Mouse (Mus musculus) lung, postnatal 0 days (tissue): ENCODE data around the gene Rpl36-ps4. TPM values are rescaled to one million over a fixed set of nuclear protein-coding genes. Genes with fewer than 3 reads are reported as not detected.
"Not testable (repeated sequence)": the region's sequence is repeated elsewhere in the genome, so short reads cannot be mapped to it uniquely, and the experiment has no call there.

ENCODE experiments used
- ATAC-seq: fragments of 200-750 bp; cut with Nextera tagmentation; 2 replicates; pipeline ENCODE4 v1.8.0; 2017; ENCODE audit warnings: moderate library complexity
- DNase-seq: peaks from one replicate; pipeline ENCODE4 v3.0.0-alpha.2; 2016; ENCODE audit warnings: low spot score
- H3K27ac ChIP-seq: fragments of 300-500 bp; sonication (generic); 2 replicates; pipeline ENCODE4 v1.5.1; 2014; ENCODE audit warnings: antibody characterized with exemption, mild to moderate bottlenecking, low read length, mixed read lengths
- H3K27me3 ChIP-seq: fragments of 300-500 bp; sonication (generic); replicated peaks from 2 replicates; pipeline ENCODE4 v1.6.1; 2014; ENCODE audit warnings: low read length, mixed read lengths; ENCODE audit not compliant: insufficient read depth
- H3K36me3 ChIP-seq: fragments of 300-500 bp; sonication (generic); 2 replicates; pipeline ENCODE4 v1.6.1; 2014; ENCODE audit warnings: low read length, mixed read lengths; ENCODE audit not compliant: insufficient read depth
- H3K4me1 ChIP-seq: fragments of 300-500 bp; sonication (generic); 2 replicates; pipeline ENCODE4 v1.6.1; 2014; ENCODE audit warnings: antibody characterized with exemption, low read depth, low read length, mixed read lengths; ENCODE audit not compliant: insufficient read depth
- H3K4me2 ChIP-seq: fragments of 300-500 bp; sonication (generic); replicated peaks from 2 replicates; pipeline ENCODE4 v1.6.1; 2014; ENCODE audit warnings: low read depth, mild to moderate bottlenecking, low read length, moderate library complexity, mixed read lengths
- H3K4me3 ChIP-seq: fragments of 300-500 bp; sonication (generic); 2 replicates; pipeline ENCODE4 v1.5.1; 2014; ENCODE audit warnings: low read depth, low read length
- H3K9ac ChIP-seq: fragments of 300-500 bp; sonication (generic); replicated peaks from 2 replicates; pipeline ENCODE4 v1.6.1; 2014; ENCODE audit warnings: low read depth, mild to moderate bottlenecking
- H3K9me3 ChIP-seq: fragments of 300-500 bp; sonication (generic); 2 replicates; pipeline ENCODE4 v1.6.1; 2016; ENCODE audit warnings: low read length, mixed read lengths
- CTCF ChIP-seq: IDR thresholded peaks from 2 replicates; pipeline ENCODE4 v1.5.1; 2016; ENCODE audit warnings: antibody characterized with exemption, mild to moderate bottlenecking
- EP300 ChIP-seq: IDR thresholded peaks from 2 replicates; pipeline ENCODE4 v1.6.1; 2016; ENCODE audit warnings: antibody characterized with exemption, mild to moderate bottlenecking, control low read depth
- WGBS: fragments of 180-500 bp; shearing (Covaris S2); extraction: QIAGEN DNeasy Blood & Tissue Kit; methylation state at CpG from one replicate; pipeline ENCODE4 v1.1.7; 2014; 5-methylcytosine and 5-hydroxymethylcytosine counted together
- polyA plus RNA-seq: library from polyadenylated mRNA; unstranded; fragments of >200 nt; fragmentation: Nextera tagmentation; extraction: Ambion mirVana; gene quantifications from 2 replicates; pipeline ENCODE4 v1.2.1, GENCODE M21; 2015

The Rpl36-ps4 gene
- polyA plus RNA-seq, 1 experiment from 2014 or later = not detected

DNA sequence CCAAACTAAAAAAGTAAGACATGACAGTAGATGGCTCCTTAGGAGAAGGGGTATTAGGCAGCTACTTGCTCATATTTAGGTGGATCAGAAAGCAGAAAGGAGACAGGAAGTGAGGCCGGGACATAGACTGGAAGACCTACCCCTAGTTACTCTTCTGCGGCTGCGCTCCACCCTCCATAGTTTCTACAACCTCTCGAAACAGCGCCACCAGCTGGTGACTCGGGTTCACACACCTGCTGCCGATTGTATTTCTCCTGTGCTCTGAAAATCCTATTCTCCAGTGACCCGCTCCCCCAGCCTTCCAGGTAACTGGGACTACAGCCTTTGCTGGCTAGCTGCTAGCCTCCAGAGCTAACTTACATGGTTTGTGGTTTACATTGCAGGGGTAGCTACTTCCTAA, 37.5 kb downstream of the Rpl36-ps4 start:
- ATAC-seq (no peak), DNase-seq (no peak)
- H3K27me3 ChIP-seq = no peaks in the 10 kb centered on the region
- H3K9me3 ChIP-seq = no peaks in the 10 kb centered on the region
- H3K9ac ChIP-seq = no peak overlapping the region
- H3K36me3 ChIP-seq = no peaks in the 10 kb centered on the region
- H3K27ac ChIP-seq = no peak overlapping the region
- H3K4me2 ChIP-seq = no peak overlapping the region
- TF ChIP-seq EP300 (no peak), CTCF (peak; percentile 29)
- H3K4me3 ChIP-seq = no peak overlapping the region
- 55% methylated on average over 8 of the region's 8 CpGs for WGBS
- H3K4me1 ChIP-seq = no peaks in the 10 kb centered on the region

DNA sequence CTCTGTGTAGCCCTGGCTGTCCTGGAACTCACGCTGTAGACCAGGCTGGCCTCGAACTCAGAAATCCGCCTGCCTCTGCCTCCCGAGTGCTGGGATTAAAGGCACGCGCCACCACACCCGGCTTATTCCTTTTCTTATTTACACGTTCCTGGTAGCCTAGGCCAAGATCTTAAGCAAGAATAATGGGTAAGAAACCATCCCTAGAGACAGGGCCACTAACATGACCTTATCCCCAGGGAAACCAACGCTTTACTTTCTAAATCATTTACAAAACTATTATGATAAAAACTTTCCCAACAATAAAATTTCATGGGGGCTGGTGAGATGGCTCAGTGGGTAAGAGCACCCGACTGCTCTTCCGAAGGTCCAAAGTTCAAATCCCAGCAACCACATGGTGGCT, 38.6 kb downstream of the Rpl36-ps4 start:
- WGBS = 86% methylated on average over 10 of the region's 11 CpGs
- not testable (repeated sequence) for ATAC-seq, H3K4me1 ChIP-seq, H3K4me3 ChIP-seq, H3K36me3 ChIP-seq, H3K9ac ChIP-seq, H3K4me2 ChIP-seq, H3K9me3 ChIP-seq, H3K27me3 ChIP-seq, DNase-seq, H3K27ac ChIP-seq

GRCm38 (mm10) chr17:87959931-87960330, 39.2 kb downstream of the Rpl36-ps4 start:
- DNase-seq, H3K27ac ChIP-seq, H3K4me1 ChIP-seq, H3K9ac ChIP-seq, H3K36me3 ChIP-seq, H3K4me2 ChIP-seq, H3K4me3 ChIP-seq, H3K9me3 ChIP-seq, H3K27me3 ChIP-seq, ATAC-seq: not testable (repeated sequence)
- WGBS = 67% methylated on average over 5 of the region's 5 CpGs

DNA sequence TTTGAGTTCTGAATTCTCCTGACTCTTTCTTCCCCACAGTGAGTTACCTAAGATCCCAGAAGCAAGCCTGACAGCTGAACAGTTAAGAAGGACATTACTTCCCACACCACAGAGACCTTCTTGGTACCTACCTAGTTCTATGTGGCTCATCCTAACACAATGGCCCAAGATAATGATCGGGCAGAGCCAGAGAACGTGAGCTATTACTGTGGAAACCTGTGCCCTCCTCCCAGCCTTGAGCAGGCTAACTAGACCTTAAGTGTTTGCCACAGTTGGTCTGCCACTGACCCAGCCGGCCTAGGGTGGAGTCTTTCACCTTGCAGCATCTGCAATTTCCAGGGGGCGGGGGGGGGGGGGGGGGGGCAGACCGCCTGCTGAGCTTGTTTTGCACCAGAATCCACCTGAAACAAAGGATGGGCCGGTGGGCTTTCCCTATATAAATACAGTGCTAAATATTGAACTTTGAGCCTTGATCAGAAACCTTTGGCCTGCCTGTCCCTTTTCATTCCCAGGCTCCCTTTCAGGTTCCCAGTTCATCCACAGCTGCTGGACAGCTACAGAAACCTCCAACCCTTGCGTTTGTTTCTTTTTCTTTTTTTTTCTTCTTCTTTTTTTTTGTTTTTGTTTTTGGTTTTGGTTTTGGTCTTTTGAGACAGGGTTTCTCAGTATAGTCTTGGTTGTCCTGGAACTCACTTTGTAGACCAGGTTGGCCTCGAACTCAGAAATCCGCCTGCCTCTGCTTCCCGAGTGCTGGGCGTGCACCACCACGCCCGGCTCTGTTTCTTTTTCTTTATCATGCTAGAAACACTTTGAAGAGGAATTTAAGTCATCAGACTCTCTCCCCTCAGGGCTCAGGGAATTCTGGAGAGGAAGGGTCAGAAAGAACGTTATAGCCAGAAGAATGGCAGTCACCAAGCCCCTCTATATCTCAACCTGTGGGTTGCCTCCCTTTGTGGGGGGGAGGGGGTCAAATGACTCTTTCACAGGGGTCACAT, 42.6 kb downstream of the Rpl36-ps4 start:
- no peak overlapping the region for H3K9ac ChIP-seq
- no peak for ATAC-seq
- no peak overlapping the region for H3K4me2 ChIP-seq
- H3K4me3 ChIP-seq = no peak overlapping the region
- DNase-seq = no peak
- TF ChIP-seq CTCF (no peak), EP300 (no peak)
- H3K27ac ChIP-seq = no peak overlapping the region
- H3K4me1 ChIP-seq = no peaks in the 10 kb centered on the region
- 88% methylated on average over 12 of the region's 14 CpGs for WGBS
- H3K9me3 ChIP-seq = no peaks in the 10 kb centered on the region
- H3K36me3 ChIP-seq = no peaks in the 10 kb centered on the region
- H3K27me3 ChIP-seq = no peaks in the 10 kb centered on the region

GRCm38 (mm10) chr17:87968483-87968926, 47.7 kb downstream of the Rpl36-ps4 start:
- H3K27ac ChIP-seq, DNase-seq, H3K4me3 ChIP-seq, H3K4me1 ChIP-seq, H3K36me3 ChIP-seq, H3K9me3 ChIP-seq, H3K4me2 ChIP-seq, H3K27me3 ChIP-seq, H3K9ac ChIP-seq: not testable (repeated sequence)
- peak; percentile 42 for TF ChIP-seq CTCF
- peak; percentile 86 for ATAC-seq
- WGBS = 30% methylated on average over 6 of the region's 8 CpGs

Other genes with a start within 250 kb of the Rpl36-ps4 start
- 19.8 and 26.0 TPM in 2 replicates for gene Msh2, start 248.6 kb upstream of the Rpl36-ps4 start, polyA plus RNA-seq
- gene Kcnk12, start 123.0 kb upstream of the Rpl36-ps4 start, polyA plus RNA-seq = 0.81 and 0.83 TPM in 2 replicates
- 8.4 and 10.2 TPM in 2 replicates for gene Msh6, start 54.1 kb downstream of the Rpl36-ps4 start, polyA plus RNA-seq
- 14.6 and 15.3 TPM in 2 replicates for gene Fbxo11, start 144.3 kb downstream of the Rpl36-ps4 start, polyA plus RNA-seq